Mouse (Mus musculus): ENCODE measurements around the gene Iqcf1. TPM values are rescaled to one million over a fixed set of nuclear protein-coding genes. Genes with fewer than 3 reads are reported as not detected.

The Iqcf1 gene
- polyA plus RNA-seq, 1 experiment: not detected

DNA sequence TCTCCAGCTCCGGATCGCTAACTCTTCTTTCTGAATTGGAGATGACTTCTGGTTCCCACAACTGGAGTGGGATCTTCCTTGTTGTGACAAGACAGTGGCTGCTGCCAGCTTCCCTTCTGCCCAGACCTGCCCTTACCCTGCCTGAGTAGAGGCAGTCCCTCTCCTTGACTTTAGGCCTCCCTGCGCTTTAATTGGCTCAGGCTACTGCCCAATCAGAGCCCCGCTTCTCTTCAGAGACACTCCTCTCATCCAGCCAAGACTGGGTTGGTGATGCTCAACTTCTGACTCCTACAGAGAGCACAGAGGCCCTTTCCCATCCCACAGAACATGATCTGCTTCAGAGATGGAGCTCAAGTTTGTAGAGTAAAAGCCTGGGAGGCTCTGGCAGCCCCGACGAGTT is 4.5 kb downstream of the Iqcf1 start:
- Histone ChIP-seq H3K27ac (ENCODE audit: insufficient read depth, low read length) (no peak overlapping the region), H3K27me3 (ENCODE audit: control insufficient read depth, insufficient read depth, low read length) (no peaks in the 10 kb centered on the region), H3K36me3 (ENCODE audit: control insufficient read depth, insufficient read depth, low read length) (no peaks in the 10 kb centered on the region), H3K4me3 (ENCODE audit: extremely low read depth, insufficient read depth, insufficient read length) (no peak overlapping the region), H3K4me1 (ENCODE audit: control insufficient read depth, insufficient read depth, insufficient read length) (no peaks in the 10 kb centered on the region)
- TF ChIP-seq POLR2A (IDR thresholded peaks at IDR 0.05; ENCODE audit: low read depth, low read length): no peak
- TF ChIP-seq CTCF (IDR thresholded peaks at IDR 0.05; ENCODE audit: extremely low read depth, insufficient read depth, insufficient read length, insufficient replicate concordance): no peak
- no peak for DNase-seq (ENCODE audit: low read depth in 1 of 2, low spot score in 2 of 2)
- WGBS: 86% methylated on average over 6 of the region's 6 CpGs

DNA sequence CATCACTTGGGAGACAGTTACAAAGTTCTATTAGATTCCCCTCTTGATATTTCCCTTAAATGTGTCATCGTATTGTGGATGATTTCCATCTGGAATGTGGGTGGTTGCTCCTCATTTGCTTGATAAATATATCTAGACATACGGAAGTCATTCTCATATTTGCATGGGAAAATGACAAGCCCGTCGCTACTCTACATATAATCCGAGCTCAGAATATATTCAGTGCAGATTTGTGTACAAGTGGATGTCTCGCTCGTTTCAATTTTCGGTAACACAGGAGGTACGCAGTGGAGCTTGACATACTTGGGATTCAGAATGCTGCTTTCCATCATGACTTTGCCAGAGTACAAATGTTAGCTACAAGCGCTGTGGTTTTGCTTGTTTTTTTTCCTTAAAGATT is 9.6 kb downstream of the Iqcf1 start:
- no peaks in the 10 kb centered on the region for H3K4me1 ChIP-seq (ENCODE audit: control insufficient read depth, insufficient read depth, insufficient read length)
- no peak overlapping the region for H3K4me3 ChIP-seq (ENCODE audit: extremely low read depth, insufficient read depth, insufficient read length)
- no peak for TF ChIP-seq POLR2A (IDR thresholded peaks at IDR 0.05; ENCODE audit: low read depth, low read length)
- no peak for TF ChIP-seq CTCF (IDR thresholded peaks at IDR 0.05; ENCODE audit: extremely low read depth, insufficient read depth, insufficient read length, insufficient replicate concordance)
- WGBS: 93% methylated on average over 10 of the region's 10 CpGs
- H3K36me3 ChIP-seq (ENCODE audit: control insufficient read depth, insufficient read depth, low read length): no peaks in the 10 kb centered on the region
- DNase-seq (ENCODE audit: low read depth in 1 of 2, low spot score in 2 of 2): no peak
- H3K27ac ChIP-seq (ENCODE audit: insufficient read depth, low read length): no peak overlapping the region
- H3K27me3 ChIP-seq (ENCODE audit: control insufficient read depth, insufficient read depth, low read length): no peaks in the 10 kb centered on the region

DNA sequence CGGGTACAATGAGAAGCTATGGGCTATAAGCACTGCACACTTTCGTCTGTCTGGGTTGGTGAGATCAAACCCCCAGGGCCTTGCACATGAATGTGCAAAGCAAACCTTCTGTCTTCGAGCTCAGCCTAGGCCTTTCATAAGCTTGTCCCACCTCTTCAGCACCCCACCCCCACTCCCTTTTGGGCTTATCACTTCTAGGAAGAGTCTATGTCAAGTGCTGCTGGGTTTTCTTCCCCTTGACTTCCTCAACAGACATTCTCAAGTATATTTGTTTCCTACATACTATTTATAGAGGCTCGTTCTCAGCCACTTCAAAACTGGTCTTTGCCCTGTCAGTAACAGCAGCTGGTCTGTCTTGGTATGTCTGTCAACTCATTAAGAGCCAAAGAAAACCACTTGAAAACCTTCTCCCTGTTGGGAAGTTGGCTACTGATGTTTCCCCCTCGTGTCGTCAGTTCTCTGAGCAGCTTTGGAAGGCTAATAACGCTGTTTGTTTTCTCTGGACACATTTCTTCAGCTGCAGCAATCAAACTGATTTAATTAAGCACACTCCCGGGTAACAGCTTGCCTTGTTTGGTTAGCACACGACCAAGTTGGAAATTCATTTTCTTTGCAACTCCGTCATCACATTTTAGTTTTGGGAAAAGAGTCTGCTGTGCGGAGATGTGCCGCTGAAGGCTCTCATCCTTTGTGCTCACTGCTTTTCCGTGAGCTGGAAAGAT is 13.1 kb downstream of the Iqcf1 start:
- no peaks in the 10 kb centered on the region for H3K36me3 ChIP-seq (ENCODE audit: control insufficient read depth, insufficient read depth, low read length)
- no peaks in the 10 kb centered on the region for H3K27me3 ChIP-seq (ENCODE audit: control insufficient read depth, insufficient read depth, low read length)
- no peak overlapping the region for H3K27ac ChIP-seq (ENCODE audit: insufficient read depth, low read length)
- no peak overlapping the region for H3K4me3 ChIP-seq (ENCODE audit: extremely low read depth, insufficient read depth, insufficient read length)
- TF ChIP-seq POLR2A (IDR thresholded peaks at IDR 0.05; ENCODE audit: low read depth, low read length) (no peak), CTCF (IDR thresholded peaks at IDR 0.05; ENCODE audit: extremely low read depth, insufficient read depth, insufficient read length, insufficient replicate concordance) (no peak)
- WGBS: 41% methylated on average over 13 of the region's 13 CpGs
- no peak for DNase-seq (ENCODE audit: low read depth in 1 of 2, low spot score in 2 of 2)
- no peaks in the 10 kb centered on the region for H3K4me1 ChIP-seq (ENCODE audit: control insufficient read depth, insufficient read depth, insufficient read length)

DNA sequence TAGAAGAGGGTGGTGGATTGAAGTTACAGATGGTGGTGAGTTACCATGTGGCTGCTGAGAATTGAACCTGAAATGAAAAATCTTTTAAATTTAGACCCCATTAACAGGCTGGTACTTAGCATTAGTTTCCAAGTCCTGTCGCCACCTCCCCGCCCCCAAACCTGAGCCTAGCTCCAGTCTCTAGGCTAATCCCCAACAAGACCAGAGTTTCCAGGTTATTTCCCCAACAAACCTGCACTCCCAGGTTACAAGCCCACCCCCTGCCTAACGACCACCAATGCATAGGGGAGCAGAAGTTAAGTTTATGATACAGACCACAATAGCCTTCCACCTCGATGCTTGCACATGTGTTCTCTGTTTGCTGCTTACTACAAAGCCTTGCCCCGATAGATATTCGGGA is 13.8 kb downstream of the Iqcf1 start:
- DNase-seq (ENCODE audit: low read depth in 1 of 2, low spot score in 2 of 2): no peak
- TF ChIP-seq POLR2A (IDR thresholded peaks at IDR 0.05; ENCODE audit: low read depth, low read length): no peak
- TF ChIP-seq CTCF (IDR thresholded peaks at IDR 0.05; ENCODE audit: extremely low read depth, insufficient read depth, insufficient read length, insufficient replicate concordance): no peak
- H3K4me1 ChIP-seq (ENCODE audit: control insufficient read depth, insufficient read depth, insufficient read length): no peaks in the 10 kb centered on the region
- no peak overlapping the region for H3K27ac ChIP-seq (ENCODE audit: insufficient read depth, low read length)
- no peaks in the 10 kb centered on the region for H3K36me3 ChIP-seq (ENCODE audit: control insufficient read depth, insufficient read depth, low read length)
- no peak overlapping the region for H3K4me3 ChIP-seq (ENCODE audit: extremely low read depth, insufficient read depth, insufficient read length)
- no peaks in the 10 kb centered on the region for H3K27me3 ChIP-seq (ENCODE audit: control insufficient read depth, insufficient read depth, low read length)
- 76% methylated on average over 6 of the region's 6 CpGs for WGBS

DNA sequence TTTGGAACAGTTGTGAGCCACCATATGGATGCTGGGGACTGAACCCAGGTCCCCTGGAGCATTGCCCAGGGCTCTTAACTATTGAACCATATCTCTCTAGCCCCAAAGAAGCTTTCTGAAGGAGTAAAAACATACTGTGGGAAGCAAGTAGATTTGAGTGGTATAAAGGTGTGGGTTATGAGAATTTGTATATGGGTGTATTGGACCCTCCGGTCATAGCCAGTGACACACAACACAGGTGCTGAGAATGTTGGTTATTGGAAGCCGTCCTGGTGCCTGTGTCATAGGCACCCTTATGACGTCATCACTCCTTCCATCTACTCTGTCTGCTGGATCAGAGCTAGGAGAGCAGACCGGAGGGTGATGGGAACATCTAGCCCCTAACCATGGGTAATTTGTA is 14.5 kb downstream of the Iqcf1 start, which contains the start of gene Iqcf5:
TSS of gene Iqcf5 (plus strand) at position 301 of the 400 bp plus-strand sequence.
- TF ChIP-seq CTCF (IDR thresholded peaks at IDR 0.05; ENCODE audit: extremely low read depth, insufficient read depth, insufficient read length, insufficient replicate concordance): no peak
- TF ChIP-seq POLR2A (IDR thresholded peaks at IDR 0.05; ENCODE audit: low read depth, low read length): no peak

DNA sequence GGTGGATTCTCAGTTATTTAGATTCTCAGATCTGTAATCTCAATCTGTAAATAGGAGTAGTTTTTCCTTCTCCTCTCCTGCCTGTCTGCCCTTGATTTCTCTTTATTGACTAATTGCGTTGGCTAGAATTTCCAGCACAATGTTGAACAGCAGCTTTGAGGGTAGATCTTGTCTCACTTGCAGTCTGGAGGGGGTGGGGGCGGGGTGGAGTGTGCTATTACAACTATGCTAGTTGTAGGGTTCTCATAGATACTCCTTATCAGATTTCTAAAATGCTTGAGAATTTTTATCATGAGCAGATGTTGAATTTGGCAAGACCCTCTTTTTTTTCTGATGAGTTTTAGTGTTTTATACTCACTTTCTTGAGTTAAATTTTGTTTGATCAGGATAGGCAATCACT is 19.7 kb downstream of the Iqcf1 start:
- TF ChIP-seq CTCF (IDR thresholded peaks at IDR 0.05; ENCODE audit: extremely low read depth, insufficient read depth, insufficient read length, insufficient replicate concordance): no peak
- no peak for TF ChIP-seq POLR2A (IDR thresholded peaks at IDR 0.05; ENCODE audit: low read depth, low read length)
- no peak for DNase-seq (ENCODE audit: low read depth in 1 of 2, low spot score in 2 of 2)
- Histone ChIP-seq H3K27me3 (ENCODE audit: control insufficient read depth, insufficient read depth, low read length) (no peaks in the 10 kb centered on the region), H3K36me3 (ENCODE audit: control insufficient read depth, insufficient read depth, low read length) (no peaks in the 10 kb centered on the region), H3K4me1 (ENCODE audit: control insufficient read depth, insufficient read depth, insufficient read length) (no peaks in the 10 kb centered on the region), H3K4me3 (ENCODE audit: extremely low read depth, insufficient read depth, insufficient read length) (no peak overlapping the region), H3K27ac (ENCODE audit: insufficient read depth, low read length) (no peak overlapping the region)
- WGBS: 73% methylated on average over 2 of the region's 2 CpGs

More for the DNA sequence above, 14.5 kb downstream of the Iqcf1 start, which contains the start of gene Iqcf5:
- Histone ChIP-seq H3K4me3 (ENCODE audit: extremely low read depth, insufficient read depth, insufficient read length) (no peak within 1 kb of the TSS), H3K4me1 (ENCODE audit: control insufficient read depth, insufficient read depth, insufficient read length) (no peaks in the 10 kb centered on the region), H3K27me3 (ENCODE audit: control insufficient read depth, insufficient read depth, low read length) (no peaks in the 10 kb centered on the region), H3K27ac (ENCODE audit: insufficient read depth, low read length) (no peak within 1 kb of the TSS), H3K36me3 (ENCODE audit: control insufficient read depth, insufficient read depth, low read length) (no peaks in the 10 kb centered on the region)
- WGBS: 91% methylated on average over 4 of the region's 4 CpGs
- DNase-seq (ENCODE audit: low read depth in 1 of 2, low spot score in 2 of 2): no peak

DNA sequence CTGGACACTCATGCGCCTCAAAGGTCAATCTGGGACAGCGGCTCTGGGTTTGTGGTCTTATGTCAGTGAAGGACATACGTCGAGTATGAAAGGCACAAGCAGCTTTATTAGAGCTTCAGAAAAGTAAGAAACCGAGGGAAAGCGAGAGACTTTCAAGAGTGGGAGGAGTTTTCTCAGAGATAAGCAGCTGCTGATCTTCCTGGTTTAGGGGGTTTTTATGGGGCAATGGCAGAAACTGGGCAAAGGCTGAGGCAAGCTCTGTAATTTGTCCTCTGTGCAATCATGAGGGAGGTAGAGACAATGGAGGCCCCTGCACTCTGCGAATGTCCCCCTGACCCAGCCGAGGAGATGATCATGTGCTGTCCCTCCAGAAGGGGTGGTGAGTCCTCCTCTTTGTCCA is 20.1 kb downstream of the Iqcf1 start:
- DNase-seq (ENCODE audit: low read depth in 1 of 2, low spot score in 2 of 2): no peak
- TF ChIP-seq CTCF (IDR thresholded peaks at IDR 0.05; ENCODE audit: extremely low read depth, insufficient read depth, insufficient read length, insufficient replicate concordance): no peak
- no peak for TF ChIP-seq POLR2A (IDR thresholded peaks at IDR 0.05; ENCODE audit: low read depth, low read length)
- 69% methylated on average over 8 of the region's 8 CpGs for WGBS
- H3K4me1 ChIP-seq (ENCODE audit: control insufficient read depth, insufficient read depth, insufficient read length): no peaks in the 10 kb centered on the region
- H3K4me3 ChIP-seq (ENCODE audit: extremely low read depth, insufficient read depth, insufficient read length): no peak overlapping the region
- H3K36me3 ChIP-seq (ENCODE audit: control insufficient read depth, insufficient read depth, low read length): no peaks in the 10 kb centered on the region
- H3K27ac ChIP-seq (ENCODE audit: insufficient read depth, low read length): no peak overlapping the region
- no peaks in the 10 kb centered on the region for H3K27me3 ChIP-seq (ENCODE audit: control insufficient read depth, insufficient read depth, low read length)
